Mouse (Mus musculus): ENCODE data around the gene Acadsb. TPM values are rescaled to one million over a fixed set of nuclear protein-coding genes. Genes with fewer than 3 reads are reported as not detected.

Gene Acadsb
- polyA plus RNA-seq (2017; shearing (Covaris generic)): 35.5 TPM

DNA sequence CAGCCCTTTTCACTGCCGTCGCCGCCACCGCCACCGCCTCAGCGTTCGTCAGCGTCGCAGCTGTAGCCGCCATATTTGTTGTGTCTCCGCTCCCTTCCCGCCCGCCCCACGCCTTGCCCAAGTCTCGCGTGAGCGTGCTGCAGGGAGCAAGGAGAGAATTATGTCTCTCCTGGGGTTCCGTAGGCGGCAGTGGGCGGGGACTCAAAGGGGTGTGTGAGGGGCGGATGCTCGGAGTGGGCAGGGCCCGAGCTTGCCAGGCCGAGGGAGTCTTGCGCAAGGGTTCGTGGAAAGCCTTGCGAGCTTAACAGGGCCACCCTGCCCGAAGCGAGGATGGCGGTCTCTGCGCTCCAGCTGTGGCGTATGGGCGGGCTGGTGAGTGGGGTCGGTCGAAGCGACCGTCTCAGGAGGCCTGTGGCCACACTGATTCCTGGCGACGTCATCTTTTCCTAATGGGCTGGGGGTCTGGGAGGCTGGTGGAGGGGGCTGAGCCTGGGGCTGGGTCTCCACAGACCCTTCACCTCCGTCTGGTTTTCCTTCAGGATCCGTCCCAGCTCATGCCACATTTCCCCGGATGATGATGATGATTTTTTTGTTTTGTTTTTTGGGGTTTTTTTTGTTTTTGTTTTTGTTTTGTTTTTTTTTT, at the start of gene Acadsb, which contains the start of gene Ikzf5:
Acadsb (plus strand) TSS at position 186 of the 643 bp plus-strand sequence.
Ikzf5 (minus strand) TSS at position 106 of the 643 bp plus-strand sequence.

DNA sequence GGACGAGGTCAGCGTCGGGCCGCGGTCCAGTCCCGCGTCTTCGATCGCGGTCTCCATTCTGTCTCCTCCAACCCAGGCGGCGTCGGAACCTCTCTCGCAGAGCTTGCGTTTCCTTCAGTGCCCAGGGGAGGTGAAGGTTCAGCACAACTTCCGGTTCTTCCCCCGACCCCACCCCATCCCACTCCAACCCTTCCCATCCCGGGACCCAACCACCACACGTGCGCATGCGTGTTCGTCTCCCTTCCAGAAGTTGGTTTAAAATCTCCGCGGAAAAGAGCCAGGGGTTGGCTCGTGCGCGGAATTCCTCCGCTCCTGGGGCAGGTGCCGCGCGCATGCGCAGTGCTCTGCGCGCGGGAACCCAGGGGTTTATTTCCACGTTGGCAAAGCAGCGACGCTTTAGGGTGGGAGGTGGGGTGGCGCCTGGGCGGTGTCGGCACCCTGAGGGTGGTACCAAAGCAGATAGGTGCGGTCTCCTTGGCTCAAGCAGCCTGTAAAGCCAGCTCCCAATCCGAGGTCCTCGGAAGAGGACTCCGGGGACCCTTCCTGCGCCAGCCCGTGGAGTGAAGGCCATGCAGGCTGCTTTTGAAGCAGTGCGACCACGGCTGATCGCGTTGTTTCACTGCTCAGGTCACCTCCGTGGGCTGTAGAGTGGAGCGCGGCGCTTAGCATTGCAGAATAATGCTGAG, 47.6 kb upstream of the Acadsb start, which contains the start of gene 2310057M21Rik:
2310057M21Rik (minus strand) TSS at position 145 of the 686 bp plus-strand sequence.

DNA sequence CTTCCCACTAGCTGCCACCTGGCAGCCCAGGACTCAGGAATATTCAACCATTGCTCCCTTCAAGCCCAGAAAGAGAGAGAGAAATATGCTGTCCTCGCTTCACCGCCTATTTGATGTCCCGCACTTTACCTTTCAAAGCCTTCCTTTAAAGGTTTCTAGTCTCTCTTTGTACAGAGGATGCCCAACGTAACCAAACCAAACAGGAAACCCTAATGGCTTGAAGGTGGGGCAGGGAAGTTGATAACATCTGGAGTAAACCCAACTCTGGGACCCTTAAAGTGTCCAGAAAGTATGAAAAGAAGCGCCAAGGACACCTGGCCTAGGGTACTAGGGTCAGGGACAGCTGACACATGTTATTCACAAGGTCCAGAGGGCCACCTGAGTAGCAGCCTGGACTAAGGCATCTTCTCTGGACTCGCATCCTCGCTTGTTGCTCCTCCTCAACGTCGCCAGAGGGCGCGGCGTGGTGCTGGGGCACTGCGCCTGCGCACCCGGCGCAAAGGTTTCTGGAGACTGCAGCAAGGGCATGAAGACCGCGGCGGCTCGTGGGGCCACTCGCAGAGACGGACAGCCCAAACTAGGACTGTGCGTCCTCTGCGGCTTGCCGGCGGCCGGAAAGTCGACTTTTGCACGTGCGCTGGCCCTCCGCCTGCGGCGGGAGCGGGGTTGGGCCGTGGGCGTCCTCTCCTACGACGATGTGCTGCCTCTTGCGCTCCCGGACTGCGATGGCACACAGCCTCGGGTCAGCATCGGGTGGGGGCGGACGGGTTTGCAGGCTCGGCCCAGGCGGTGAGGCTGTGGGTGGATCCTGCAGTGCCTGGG, 39.5 kb upstream of the Acadsb start, which contains the start of gene Pstk:
Pstk (plus strand) TSS at position 494 of the 822 bp plus-strand sequence.

Other genes with a start within 250 kb of the Acadsb start
- 0.06 TPM for gene 5430419D17Rik, start 236.2 kb upstream of the Acadsb start, polyA plus RNA-seq (2017; shearing (Covaris generic))
- not detected for gene Cuzd1, start 88.3 kb upstream of the Acadsb start, polyA plus RNA-seq (2017; shearing (Covaris generic))
- gene Fam24b, start 81.1 kb upstream of the Acadsb start, polyA plus RNA-seq (2017; shearing (Covaris generic)): not detected
- gene Fam24a, start 76.7 kb upstream of the Acadsb start, polyA plus RNA-seq (2017; shearing (Covaris generic)): not detected
- 12.1 TPM for gene 2310057M21Rik, start 47.8 kb upstream of the Acadsb start, polyA plus RNA-seq (2017; shearing (Covaris generic))
- gene Pstk, start 39.5 kb upstream of the Acadsb start, polyA plus RNA-seq (2017; shearing (Covaris generic)): 25.1 TPM
- gene Ikzf5, start 80 bp upstream of the Acadsb start, polyA plus RNA-seq (2017; shearing (Covaris generic)): 29.9 TPM
- gene Hmx3, start 132.3 kb downstream of the Acadsb start, polyA plus RNA-seq (2017; shearing (Covaris generic)): not detected
- not detected for gene Hmx2, start 138.2 kb downstream of the Acadsb start, polyA plus RNA-seq (2017; shearing (Covaris generic))
- 96.5 TPM for gene Bub3, start 149.6 kb downstream of the Acadsb start, polyA plus RNA-seq (2017; shearing (Covaris generic))